Mouse (Mus musculus) stomach, embryonic 15.5 days (tissue): ENCODE measurements at regions not wholly inside any gene's neighbourhood (a gene's known extent, or its start where the extent isn't known, plus 50 kb on each side); places are given as distances from the start of the nearest gene placed in this dataset.
"Not testable (repeated sequence)": the region's sequence is repeated elsewhere in the genome, so short reads cannot be mapped to it uniquely, and the experiment has no call there.

Source experiments
- ATAC-seq: fragments of 200-750 bp; cut with Nextera tagmentation; 2 replicates; pipeline ENCODE4 v1.8.0; 2017; ENCODE audit warnings: low read depth, moderate number of reproducible peaks, moderate TSS enrichment; ENCODE audit not compliant: insufficient read depth, low FRiP score
- H3K27ac ChIP-seq: fragments of 300-500 bp; sonication (generic); 2 replicates; pipeline ENCODE4 v1.5.1; 2015; ENCODE audit warnings: mild to moderate bottlenecking, inconsistent platforms
- H3K27me3 ChIP-seq: fragments of 300-500 bp; sonication (generic); replicated peaks from 2 replicates; pipeline ENCODE4 v1.6.1; 2015; ENCODE audit warnings: inconsistent platforms
- H3K36me3 ChIP-seq: fragments of 300-500 bp; sonication (generic); 2 replicates; pipeline ENCODE4 v1.6.1; 2015; ENCODE audit warnings: inconsistent platforms
- H3K4me1 ChIP-seq: fragments of 300-500 bp; sonication (generic); 2 replicates; pipeline ENCODE4 v1.6.1; 2015; ENCODE audit warnings: inconsistent platforms
- H3K4me2 ChIP-seq: fragments of 300-500 bp; sonication (generic); 2 replicates; pipeline ENCODE4 v1.6.1; 2015; ENCODE audit warnings: mild to moderate bottlenecking, inconsistent platforms
- H3K4me3 ChIP-seq: fragments of 300-500 bp; sonication (generic); replicated peaks from 2 replicates; pipeline ENCODE4 v1.5.1; 2015; ENCODE audit warnings: inconsistent platforms
- H3K9ac ChIP-seq: fragments of 300-500 bp; sonication (generic); 2 replicates; pipeline ENCODE4 v1.6.1; 2015; ENCODE audit warnings: inconsistent platforms
- H3K9me3 ChIP-seq: fragments of 300-500 bp; sonication (generic); 2 replicates; pipeline ENCODE4 v1.6.1; 2016; ENCODE audit warnings: inconsistent platforms
- WGBS: fragments of 180-500 bp; shearing (Covaris S2); methylation state at CpG from one replicate; pipeline ENCODE4 v1.1.7; 2015; 5-methylcytosine and 5-hydroxymethylcytosine counted together

DNA sequence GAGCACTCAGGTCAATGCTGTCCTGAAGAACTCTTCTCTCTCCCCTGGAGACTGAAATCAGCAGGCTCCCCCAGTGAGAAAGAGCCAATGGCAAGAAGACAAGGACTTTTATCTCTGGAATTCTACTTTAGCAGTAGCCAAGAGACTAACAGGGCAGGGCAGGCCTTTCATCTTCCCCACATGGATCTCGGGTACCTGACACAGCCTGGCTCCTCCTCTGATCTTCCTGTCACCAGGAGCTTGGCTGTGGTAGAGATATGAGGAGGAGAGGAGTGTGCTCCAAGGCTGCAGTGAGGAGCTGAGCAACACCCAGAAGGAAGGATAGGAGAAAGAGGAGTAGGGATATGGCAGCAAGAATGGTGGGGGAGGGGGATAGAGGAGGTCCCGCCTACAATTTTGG, 488.5 kb downstream of the Tns1 start:
- Histone ChIP-seq H3K36me3 (no peaks in the 10 kb centered on the region), H3K4me3 (no peak overlapping the region), H3K9ac (no peak overlapping the region), H3K9me3 (no peaks in the 10 kb centered on the region), H3K4me2 (no peak overlapping the region), H3K4me1 (no peaks in the 10 kb centered on the region), H3K27me3 (no peaks in the 10 kb centered on the region), H3K27ac (no peak overlapping the region)
- ATAC-seq: no peak; the same call in 1 of the 2 replicates
- WGBS: 60% methylated on average over 2 of the region's 2 CpGs

GRCm38 (mm10) chr1:73634871-73635270, 489.4 kb downstream of the Tns1 start:
- H3K36me3 ChIP-seq: no peaks in the 10 kb centered on the region
- no peak for ATAC-seq
- no peaks in the 10 kb centered on the region for H3K9me3 ChIP-seq
- no peaks in the 10 kb centered on the region for H3K4me1 ChIP-seq
- H3K9ac ChIP-seq: no peak overlapping the region
- no peak overlapping the region for H3K27ac ChIP-seq
- no peaks in the 10 kb centered on the region for H3K27me3 ChIP-seq
- WGBS: 85% methylated on average over 4 of the region's 4 CpGs
- no peak overlapping the region for H3K4me2 ChIP-seq
- H3K4me3 ChIP-seq: no peak overlapping the region

- Histone ChIP-seq H3K27me3 (no peaks in the 10 kb centered on the region), H3K4me2 (no peak overlapping the region), H3K9me3 (no peaks in the 10 kb centered on the region), H3K27ac (no peak overlapping the region), H3K4me3 (no peak overlapping the region), H3K36me3 (no peaks in the 10 kb centered on the region), H3K4me1 (no peaks in the 10 kb centered on the region), H3K9ac (no peak overlapping the region)
- ATAC-seq: no peak
- 86% methylated on average over 1 of the region's 1 CpGs for WGBS
Observed at GRCm38 (mm10) chr1:73633071-73633470, 491.2 kb downstream of the Tns1 start.

DNA sequence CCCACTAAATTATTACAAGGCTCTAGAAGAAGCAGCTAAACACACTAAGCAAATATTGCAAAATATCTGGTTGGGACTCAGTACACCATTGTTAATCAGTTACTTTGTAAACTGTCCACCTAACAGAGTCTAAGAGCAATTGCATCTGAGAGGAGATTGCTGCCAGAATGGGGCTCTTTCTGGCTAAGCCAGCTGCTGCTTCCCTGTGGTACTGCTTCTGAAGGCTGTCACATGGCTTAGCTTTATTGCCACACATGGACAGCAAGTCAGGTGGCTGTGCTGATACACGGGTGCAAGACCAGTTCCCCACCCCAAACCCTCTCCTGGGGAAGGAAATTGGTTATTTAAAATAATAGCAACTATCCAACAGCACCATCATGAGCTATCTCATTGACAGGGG, 493.9 kb downstream of the Tns1 start:
- H3K9me3 ChIP-seq: no peaks in the 10 kb centered on the region
- no peaks in the 10 kb centered on the region for H3K27me3 ChIP-seq
- no peaks in the 10 kb centered on the region for H3K36me3 ChIP-seq
- no peak overlapping the region for H3K9ac ChIP-seq
- H3K4me3 ChIP-seq: no peak overlapping the region
- WGBS: 24% methylated on average over 1 of the region's 1 CpGs
- peak; percentile 53; the same call in 1 of the 2 replicates for ATAC-seq
- H3K4me1 ChIP-seq: no peaks in the 10 kb centered on the region
- peak overlapping the region; percentile 26; the same call in 1 of the 2 replicates for H3K27ac ChIP-seq
- H3K4me2 ChIP-seq: no peak overlapping the region

DNA sequence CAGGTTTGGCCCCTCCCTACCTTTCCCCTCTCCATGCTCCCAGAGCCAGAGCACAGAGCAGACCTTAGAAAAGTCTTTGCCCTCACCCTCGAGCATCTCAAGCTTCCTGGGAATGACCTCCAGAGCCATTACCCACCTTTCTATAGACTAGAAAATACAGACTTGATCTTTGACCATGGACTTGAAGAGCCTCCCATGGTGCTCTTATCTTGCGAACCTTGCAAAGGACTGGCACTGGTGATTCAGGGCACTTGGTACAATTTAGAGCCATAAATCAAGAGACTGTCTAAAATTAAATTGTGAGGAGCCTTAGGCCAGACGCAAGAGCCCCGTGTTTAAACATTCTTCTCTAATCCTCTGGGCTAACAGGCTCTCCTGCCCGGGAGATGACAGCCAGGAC, 498.9 kb downstream of the Tns1 start:
- Histone ChIP-seq H3K4me3 (no peak overlapping the region), H3K9me3 (no peaks in the 10 kb centered on the region), H3K27ac (no peak overlapping the region), H3K36me3 (no peaks in the 10 kb centered on the region), H3K9ac (no peak overlapping the region), H3K4me1 (no peaks in the 10 kb centered on the region), H3K27me3 (no peaks in the 10 kb centered on the region), H3K4me2 (no peak overlapping the region)
- ATAC-seq: no peak
- 48% methylated on average over 5 of the region's 5 CpGs for WGBS

DNA sequence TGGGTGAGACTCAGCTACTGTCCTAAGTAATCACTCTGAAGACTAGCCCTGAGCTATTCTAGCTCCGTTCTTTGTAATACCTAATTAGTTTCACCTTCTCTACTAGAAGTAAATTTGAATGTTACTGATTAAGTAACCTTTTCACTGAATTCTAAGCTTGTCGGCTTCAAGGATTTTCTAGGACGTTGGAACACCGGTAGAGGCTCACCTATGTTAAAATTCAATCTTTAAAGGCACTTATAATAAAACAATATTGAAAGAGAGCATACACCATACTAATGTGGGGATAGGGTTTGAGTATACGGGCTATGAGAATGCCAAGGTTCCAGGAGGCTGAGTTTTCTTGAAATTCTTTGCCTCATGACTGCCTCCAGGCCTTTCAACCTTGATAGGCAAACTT, 503.1 kb downstream of the Tns1 start:
- not testable (repeated sequence) for H3K4me1 ChIP-seq, H3K9me3 ChIP-seq, H3K36me3 ChIP-seq, H3K4me2 ChIP-seq, H3K27me3 ChIP-seq, H3K27ac ChIP-seq, H3K4me3 ChIP-seq, H3K9ac ChIP-seq, ATAC-seq
- 91% methylated on average over 5 of the region's 5 CpGs for WGBS

- no peaks in the 10 kb centered on the region for H3K4me1 ChIP-seq
- WGBS: 44% methylated on average over 4 of the region's 4 CpGs
- H3K4me2 ChIP-seq: no peak overlapping the region
- no peak overlapping the region for H3K27ac ChIP-seq
- no peaks in the 10 kb centered on the region for H3K9me3 ChIP-seq
- H3K4me3 ChIP-seq: no peak overlapping the region
- no peaks in the 10 kb centered on the region for H3K27me3 ChIP-seq
- H3K9ac ChIP-seq: no peak overlapping the region
- H3K36me3 ChIP-seq: no peaks in the 10 kb centered on the region
- peak; percentile 27; the same call in 1 of the 2 replicates for ATAC-seq
Observed at GRCm38 (mm10) chr1:73618551-73619170, 505.6 kb downstream of the Tns1 start.

DNA sequence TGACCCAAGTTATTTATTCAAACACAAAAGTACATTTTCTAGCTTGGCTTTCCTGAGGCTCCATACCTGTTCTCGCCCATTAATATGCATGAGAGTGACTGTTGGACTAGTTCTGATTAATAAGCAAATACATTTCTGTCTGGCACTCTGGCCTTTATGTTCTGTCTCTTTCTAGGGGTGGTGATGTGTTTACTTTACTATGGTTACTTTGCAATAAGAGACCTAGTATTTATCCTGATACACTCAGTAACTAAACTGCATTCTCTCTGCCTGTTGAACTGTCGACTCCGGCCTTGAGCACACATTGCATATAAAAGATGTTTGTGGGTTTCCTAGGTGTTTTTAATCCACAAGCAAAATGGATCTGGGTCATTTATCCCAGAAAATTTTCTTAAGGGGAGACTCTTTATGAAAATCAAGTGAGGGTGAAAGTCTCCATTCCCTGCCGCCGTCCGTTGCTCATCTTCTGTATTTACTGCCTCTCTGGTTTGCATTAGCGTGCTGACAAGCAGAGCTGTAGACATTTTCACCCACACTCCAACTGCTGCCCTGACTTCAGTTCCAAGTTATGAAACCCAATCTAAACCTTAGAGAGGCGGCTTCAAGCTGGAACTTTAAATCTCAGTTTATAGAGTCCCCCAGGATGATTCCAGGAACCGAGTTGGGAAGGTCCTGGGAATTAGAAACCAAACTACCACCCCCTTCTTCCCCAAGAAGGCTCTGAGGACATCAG, 530.4 kb downstream of the Tns1 start:
- H3K36me3 ChIP-seq: no peaks in the 10 kb centered on the region
- H3K9me3 ChIP-seq: no peaks in the 10 kb centered on the region
- H3K4me3 ChIP-seq: no peak overlapping the region
- no peak overlapping the region for H3K9ac ChIP-seq
- 55% methylated on average over 9 of the region's 9 CpGs for WGBS
- H3K4me2 ChIP-seq: no peak overlapping the region
- ATAC-seq: no peak
- H3K4me1 ChIP-seq: 0 out of 2 replicates have a peak, but pooled peaks cover 3% of the 10 kb centered on the region
- no peaks in the 10 kb centered on the region for H3K27me3 ChIP-seq
- peak overlapping the region; percentile 8; the same call in 1 of the 2 replicates for H3K27ac ChIP-seq

GRCm38 (mm10) chr1:73591342-73592099, 532.7 kb downstream of the Tns1 start:
- Histone ChIP-seq H3K4me2 (no peak overlapping the region), H3K27ac (no peak overlapping the region), H3K4me3 (no peak overlapping the region), H3K36me3 (no peaks in the 10 kb centered on the region), H3K9ac (no peak overlapping the region), H3K9me3 (no peaks in the 10 kb centered on the region), H3K4me1 (0 out of 2 replicates have a peak, but pooled peaks cover 3% of the 10 kb centered on the region), H3K27me3 (no peaks in the 10 kb centered on the region)
- WGBS: 68% methylated on average over 9 of the region's 9 CpGs
- ATAC-seq: no peak

GRCm38 (mm10) chr1:73579680-73580079, 544.6 kb downstream of the Tns1 start:
- H3K9me3 ChIP-seq: no peaks in the 10 kb centered on the region
- no peaks in the 10 kb centered on the region for H3K4me1 ChIP-seq
- H3K4me2 ChIP-seq: no peak overlapping the region
- ATAC-seq: no peak
- H3K4me3 ChIP-seq: no peak overlapping the region
- 49% methylated on average over 3 of the region's 3 CpGs for WGBS
- H3K27me3 ChIP-seq: no peaks in the 10 kb centered on the region
- H3K27ac ChIP-seq: no peak overlapping the region
- H3K9ac ChIP-seq: no peak overlapping the region
- no peaks in the 10 kb centered on the region for H3K36me3 ChIP-seq

DNA sequence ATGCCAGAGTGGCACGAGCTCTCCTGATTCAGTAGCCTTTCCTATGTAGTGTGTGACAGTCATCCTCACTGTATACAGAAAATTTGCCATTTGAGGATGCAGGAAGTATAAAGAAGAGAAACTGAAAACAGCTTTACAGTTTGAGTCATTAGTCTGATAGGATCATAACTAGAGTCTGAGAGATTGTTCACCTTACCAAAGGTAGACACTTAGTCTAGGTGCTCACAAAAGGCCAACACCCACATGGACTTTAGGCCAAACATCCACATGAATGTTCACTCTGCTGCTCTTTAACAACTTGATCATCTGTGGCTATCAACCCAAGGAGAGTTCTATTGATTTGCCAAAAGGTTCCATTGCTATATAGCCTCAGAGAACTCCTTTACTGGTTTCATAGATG, 547.2 kb downstream of the Tns1 start:
- no peak overlapping the region for H3K9ac ChIP-seq
- no peak for ATAC-seq
- H3K4me1 ChIP-seq: no peaks in the 10 kb centered on the region
- no peaks in the 10 kb centered on the region for H3K36me3 ChIP-seq
- WGBS: 78% methylated on average over 1 of the region's 1 CpGs
- H3K27ac ChIP-seq: no peak overlapping the region
- no peak overlapping the region for H3K4me3 ChIP-seq
- H3K27me3 ChIP-seq: no peaks in the 10 kb centered on the region
- no peaks in the 10 kb centered on the region for H3K9me3 ChIP-seq
- H3K4me2 ChIP-seq: no peak overlapping the region

DNA sequence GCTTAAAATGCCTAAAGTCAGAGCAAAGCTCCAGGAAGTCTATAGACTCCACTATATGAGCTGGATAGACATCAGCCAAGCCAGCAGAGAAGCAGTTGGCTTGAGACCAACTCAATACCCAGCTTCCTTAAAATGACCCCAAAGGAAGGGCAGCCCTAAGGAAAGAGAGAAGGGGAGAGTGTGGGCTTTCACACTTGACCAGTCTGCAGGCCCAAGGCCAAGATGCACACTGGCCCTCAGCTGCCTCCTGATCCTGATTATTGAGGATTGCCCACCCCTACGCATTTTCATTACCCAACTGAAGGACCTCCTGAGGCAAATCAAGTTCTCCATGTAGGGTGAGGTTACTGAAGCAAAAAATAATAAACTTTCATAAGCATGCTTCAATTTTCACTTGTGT, 548.6 kb downstream of the Tns1 start:
- no peak overlapping the region for H3K4me2 ChIP-seq
- 81% methylated on average over 1 of the region's 1 CpGs for WGBS
- no peak overlapping the region for H3K9ac ChIP-seq
- H3K36me3 ChIP-seq: no peaks in the 10 kb centered on the region
- no peaks in the 10 kb centered on the region for H3K9me3 ChIP-seq
- no peak overlapping the region for H3K4me3 ChIP-seq
- no peak overlapping the region for H3K27ac ChIP-seq
- no peak for ATAC-seq
- H3K4me1 ChIP-seq: no peaks in the 10 kb centered on the region
- no peaks in the 10 kb centered on the region for H3K27me3 ChIP-seq
